Mouse (Mus musculus) brain, embryonic 18.5 days (tissue): ENCODE data around the gene Ampd2.

Experiments
- DNase-seq: peaks from one replicate; pipeline ENCODE4 v3.0.0-alpha.2; 2012; ENCODE audit warnings: low read depth, low spot score

The Ampd2 gene

DNA sequence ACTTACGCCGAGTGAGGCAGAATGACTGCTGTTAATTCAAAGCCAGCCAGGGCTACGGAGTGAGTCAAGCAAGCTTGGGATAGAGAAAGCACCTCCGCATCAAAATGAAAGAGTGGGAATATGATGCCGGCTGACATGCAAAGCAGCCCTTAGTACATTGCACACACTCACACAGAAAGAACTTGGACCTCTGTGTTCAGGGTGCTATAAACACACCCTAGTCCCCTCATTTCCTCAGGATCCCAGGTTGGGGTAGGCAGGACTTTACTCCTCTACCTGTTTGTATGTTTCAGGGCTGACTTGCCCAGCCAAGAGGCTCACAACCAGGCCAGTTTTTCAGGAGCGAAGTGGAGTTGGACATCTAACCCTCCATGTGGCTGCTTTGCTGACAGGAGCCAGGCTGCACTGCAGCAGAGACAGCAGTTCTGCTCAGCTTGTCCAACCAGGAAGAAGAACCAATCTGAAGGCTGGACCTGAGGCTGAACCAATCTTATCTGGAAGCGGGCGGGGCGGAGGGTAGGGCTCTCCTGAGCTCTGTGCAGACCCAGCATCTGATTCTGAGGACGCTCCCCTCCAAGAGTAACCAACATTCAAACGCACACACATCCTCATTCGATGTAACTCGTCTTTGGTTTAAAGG, 17.1 kb downstream of the Ampd2 start:
- no peak for DNase-seq

DNA sequence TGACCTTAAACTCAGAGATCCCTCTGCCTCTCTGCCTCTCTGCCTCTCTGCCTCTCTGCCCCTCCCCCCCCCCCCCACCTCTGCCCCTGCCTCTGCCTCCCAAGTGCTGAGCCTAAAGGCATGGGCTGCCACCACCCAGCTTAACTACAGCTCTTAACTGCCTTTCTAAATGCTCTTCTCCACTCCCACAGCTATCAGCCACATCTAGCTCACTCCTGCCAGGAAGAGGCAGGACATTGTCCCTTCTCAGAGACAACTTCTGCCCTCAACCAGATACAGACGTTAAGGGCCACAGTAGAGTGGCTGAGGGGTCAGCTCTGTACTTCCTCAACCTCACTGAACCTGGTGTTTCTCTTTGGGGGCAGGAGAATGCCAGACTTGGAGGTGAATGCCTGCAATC, 17.6 kb downstream of the Ampd2 start:
- no peak for DNase-seq

GRCm38 (mm10) chr3:108067370-108067934, 19.0 kb downstream of the Ampd2 start:
- no peak for DNase-seq

DNA sequence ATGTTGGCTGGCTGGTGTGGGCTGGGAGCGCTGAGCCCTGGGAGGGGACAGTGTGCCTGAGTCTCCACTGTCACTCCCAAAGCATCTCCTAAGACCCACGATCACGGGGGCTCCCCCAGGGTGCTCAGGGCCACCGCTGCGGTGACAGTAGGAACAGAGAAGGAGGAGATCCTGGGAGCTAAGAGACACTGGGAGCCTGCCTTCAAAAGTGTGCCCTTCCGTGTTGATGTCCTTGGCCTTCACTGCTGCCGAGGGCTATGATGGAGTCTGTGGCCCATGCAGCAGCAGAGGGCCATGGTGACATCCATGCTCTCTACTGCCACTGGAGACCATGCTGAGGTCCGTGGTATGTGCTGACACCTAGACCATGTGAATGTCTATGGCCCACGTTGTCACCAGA, 20.9 kb downstream of the Ampd2 start:
- DNase-seq = no peak

DNA sequence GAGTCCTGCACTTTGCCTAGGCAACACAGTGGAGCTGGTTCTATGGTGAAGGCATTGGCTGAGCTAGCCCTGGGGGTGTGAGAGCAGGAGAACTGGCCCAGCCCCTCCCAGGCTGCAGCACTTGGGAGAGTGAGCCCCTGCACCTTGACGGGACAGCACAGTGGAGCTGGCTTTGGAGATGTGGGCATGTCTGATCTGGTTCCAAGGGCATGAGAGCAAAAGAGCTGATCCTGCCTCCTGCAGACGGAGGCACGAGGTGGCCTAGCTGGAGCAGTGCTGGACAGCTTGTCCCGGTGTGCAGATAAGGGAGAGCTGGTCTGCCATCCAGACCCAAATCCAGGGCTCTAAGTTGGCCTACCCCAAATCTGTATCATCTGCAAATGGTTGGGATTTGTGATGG, 21.8 kb downstream of the Ampd2 start:
- no peak for DNase-seq

DNA sequence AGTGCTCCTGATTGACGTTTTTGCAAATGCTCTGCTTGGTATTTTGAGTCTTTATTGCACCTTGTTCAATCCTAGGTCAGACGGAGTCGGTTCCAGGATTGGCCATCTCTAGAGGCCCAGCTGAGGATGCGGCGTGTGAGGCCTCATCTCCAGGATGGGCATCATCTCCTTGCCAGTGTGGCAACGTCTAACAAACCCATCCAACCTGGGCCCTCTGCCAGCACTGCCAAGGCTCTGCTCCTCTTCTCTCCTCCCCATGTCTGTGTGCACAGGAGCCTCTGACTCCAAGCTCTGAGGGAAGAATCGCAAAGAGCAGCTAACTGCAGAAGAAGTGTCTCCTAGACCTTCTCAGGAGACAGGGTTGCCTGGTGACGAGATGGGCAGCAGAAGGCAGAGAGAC, 23.8 kb downstream of the Ampd2 start:
- no peak for DNase-seq

DNA sequence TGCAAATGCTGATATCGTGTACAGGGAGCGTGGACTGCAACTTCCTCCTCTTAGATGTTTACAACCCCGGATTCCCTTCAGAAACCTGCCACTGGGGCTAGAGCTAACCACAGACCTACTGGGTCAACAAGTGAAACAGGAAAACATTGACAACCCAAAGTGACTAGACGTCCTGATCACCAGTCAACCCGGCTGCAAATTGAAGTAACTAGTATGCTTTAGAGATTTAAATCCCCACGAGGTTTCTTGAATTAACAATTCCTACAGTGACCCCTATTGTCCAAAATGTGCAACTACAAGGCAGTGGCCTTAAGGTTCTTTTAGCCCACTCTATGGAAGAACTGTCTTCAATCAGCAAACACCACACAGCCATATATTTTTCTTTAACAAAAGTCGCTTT, 25.0 kb downstream of the Ampd2 start:
- peak; percentile 67 for DNase-seq

- no peak for DNase-seq
Measured at GRCm38 (mm10) chr3:108050493-108050892, 36.0 kb downstream of the Ampd2 start.

DNA sequence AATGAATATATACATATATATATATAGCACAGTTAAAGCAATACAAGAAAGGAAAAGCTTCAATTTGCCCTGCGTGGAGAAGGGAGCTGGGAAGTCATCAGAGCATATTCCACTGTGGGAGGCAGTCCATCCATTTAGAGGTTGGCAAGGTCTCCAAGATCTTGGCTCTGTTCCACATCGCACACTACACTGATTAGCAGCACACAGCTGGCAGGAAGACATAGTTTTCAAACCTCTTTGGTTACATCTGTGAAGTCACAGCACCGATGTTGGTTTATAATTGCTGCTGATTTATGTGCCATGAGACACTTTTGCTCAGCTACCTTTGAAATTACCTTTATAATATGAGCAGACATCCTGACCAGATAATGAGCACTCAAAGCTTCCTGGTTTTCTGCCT, 38.1 kb downstream of the Ampd2 start:
- DNase-seq = no peak

DNA sequence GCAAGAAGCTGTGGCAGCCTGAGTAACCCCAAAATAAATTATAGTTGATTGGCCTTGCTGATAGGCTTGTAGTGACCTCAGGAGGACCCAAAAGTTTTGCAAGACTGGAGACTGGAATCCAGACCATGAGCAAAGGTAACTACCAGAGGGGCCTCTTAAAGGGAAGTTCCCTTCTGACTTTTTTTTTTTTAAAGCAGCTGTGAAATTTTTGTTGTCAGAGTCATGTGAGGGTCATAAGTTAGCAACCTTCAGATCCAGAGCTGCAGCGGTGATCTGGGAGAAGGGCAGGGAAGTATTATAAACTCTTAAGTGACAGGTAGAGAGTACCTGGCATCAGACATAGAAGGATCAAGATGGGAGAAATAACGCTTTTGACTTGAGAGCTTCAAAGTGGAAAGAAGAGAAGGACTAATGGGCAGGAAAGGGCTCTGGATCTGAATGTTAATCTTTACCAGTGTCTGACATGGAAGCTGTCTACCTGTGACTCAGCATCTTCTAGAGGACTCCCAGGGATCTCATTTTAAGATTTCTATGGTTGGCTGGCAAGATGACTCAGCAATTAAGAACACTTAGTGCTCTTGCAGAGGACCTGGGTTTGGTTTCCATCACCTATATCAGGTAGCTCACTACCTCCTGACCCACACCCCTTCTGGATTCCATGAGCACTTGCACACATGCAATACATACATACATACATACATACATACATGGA, 39.4 kb downstream of the Ampd2 start:
- no peak for DNase-seq

GRCm38 (mm10) chr3:108044394-108045140, 41.9 kb downstream of the Ampd2 start, which contains the start of gene Gstm4:
Gstm4 (minus strand) TSS chr3:108044894.
- peak; percentile 54 for DNase-seq

GRCm38 (mm10) chr3:108033156-108033555, 53.3 kb downstream of the Ampd2 start:
- DNase-seq = no peak

DNA sequence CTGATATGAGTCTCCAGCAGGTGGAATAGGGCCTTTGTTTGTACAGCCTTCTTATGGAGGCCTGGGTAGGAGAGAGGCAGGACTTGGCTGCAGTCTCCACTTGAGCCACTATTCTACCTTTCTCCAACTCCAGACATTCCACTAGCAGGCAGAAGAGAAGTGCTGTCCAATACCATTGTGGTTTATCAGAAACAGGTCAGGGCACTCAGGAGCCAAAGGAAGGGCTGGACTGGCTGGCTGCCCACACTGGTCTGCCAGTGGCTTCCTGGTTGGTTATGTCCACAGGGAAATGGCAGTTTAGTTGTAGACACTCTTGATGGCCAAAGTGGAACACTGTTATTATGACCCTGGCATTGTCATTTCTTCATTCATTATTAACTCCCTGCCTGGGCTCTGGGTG, 54.3 kb downstream of the Ampd2 start:
- DNase-seq = no peak

GRCm38 (mm10) chr3:108028641-108029365, 57.6 kb downstream of the Ampd2 start:
- no peak for DNase-seq

DNA sequence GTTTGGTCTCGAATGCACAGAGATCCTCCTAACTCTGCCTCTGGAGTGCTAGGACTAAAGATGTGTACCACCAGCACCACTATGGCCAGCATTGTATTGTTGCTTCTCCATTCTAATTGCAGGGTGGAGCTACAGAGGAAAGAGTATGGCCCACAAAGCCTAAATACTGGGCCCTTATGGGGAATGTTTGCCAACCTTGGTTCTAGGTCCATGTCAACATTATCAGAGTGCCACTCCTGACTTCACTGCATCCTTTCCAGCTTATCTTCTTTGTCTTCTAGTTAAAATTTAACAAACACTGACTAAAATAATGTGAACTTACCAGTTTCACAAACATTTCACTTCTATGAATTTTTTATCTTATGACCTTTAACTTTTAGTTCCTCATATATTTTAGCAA, 59.9 kb downstream of the Ampd2 start:
- DNase-seq = no peak

- no peak for DNase-seq
Measured at GRCm38 (mm10) chr3:108026049-108026448, 60.4 kb downstream of the Ampd2 start.

DNA sequence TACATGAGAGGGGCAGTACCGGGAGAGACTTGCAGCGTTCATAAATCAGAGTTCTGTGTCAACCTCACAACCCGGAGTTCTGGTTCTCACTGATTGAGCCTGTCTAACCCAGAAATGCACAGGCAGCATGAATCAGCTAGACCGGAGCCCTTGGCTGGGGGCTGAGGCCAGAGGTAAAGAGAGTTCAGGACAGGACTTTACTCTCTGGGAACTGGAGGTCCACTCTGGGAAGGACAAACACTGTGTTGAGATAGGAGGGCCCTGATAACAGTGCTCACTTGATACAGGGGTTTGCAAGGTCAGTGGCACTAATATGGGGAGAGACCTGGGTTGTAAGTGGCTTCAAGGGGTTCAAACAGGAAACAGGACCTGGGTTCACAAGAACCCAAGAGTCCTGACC, 61.1 kb downstream of the Ampd2 start:
- no peak for DNase-seq
